Mouse (Mus musculus) liver, adult 2 months (tissue): ENCODE data around the gene Dhps.

Source experiments
- CTCF ChIP-seq: fragments of 200-500 bp; IDR thresholded peaks from 2 replicates; pipeline ENCODE4 v1.5.1; 2011; ENCODE audit warnings: low read depth, low read length, control low read depth
- POLR2A ChIP-seq: fragments of 200-500 bp; IDR thresholded peaks from 2 replicates; pipeline ENCODE4 v1.6.1; 2011; ENCODE audit warnings: low read length, control low read depth; ENCODE audit not compliant: insufficient read depth; ENCODE audit errors: extremely low read depth

DNA sequence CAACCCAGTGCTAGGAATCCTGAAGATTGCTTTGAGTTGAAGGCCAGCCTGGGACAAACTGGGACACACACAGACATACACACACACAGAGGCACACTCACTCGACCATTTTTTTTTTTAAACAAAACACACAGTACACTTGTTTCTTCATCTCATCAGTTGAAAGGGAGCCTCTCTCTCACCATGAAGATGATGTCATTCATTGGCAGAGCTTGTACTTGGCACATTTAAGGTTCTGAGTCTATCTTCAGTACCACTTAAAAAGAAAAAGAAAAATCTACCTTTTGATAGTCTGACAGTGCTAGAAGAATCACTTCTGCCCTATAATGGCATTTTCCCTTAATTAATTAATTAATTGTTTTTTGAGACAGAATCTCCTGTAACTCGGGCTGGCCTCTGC is 17.2 kb downstream of the Dhps start:
- TF ChIP-seq CTCF = no peak
- no peak for TF ChIP-seq POLR2A
